Comparison of ENCODE assay signal across 8 mouse cellular contexts in genomic region chr5:112577750-112578149, GRCm38 (mm10). TPM values are rescaled to one million over a fixed set of nuclear protein-coding genes. Genes with fewer than 3 reads are reported as not detected.
DNase-seq lines count a peak whose midpoint lies in the region; ATAC-seq and TF ChIP-seq lines count a peak whose summit lies in the region.

No protein-coding gene starts in this region.

- H3K4me1 ChIP-seq in hindbrain, embryonic 14.5 days (replicated peaks; ENCODE audit: control insufficient read depth, insufficient read depth, low read length) = peaks cover 25% of the 10 kb centered on the region
- H3K4me1 ChIP-seq in midbrain, embryonic 15.5 days = peaks cover 52% of the 10 kb centered on the region

- no peak for TF ChIP-seq POLR2A in brain, embryonic 14.5 days (IDR thresholded peaks at IDR 0.05; ENCODE audit: borderline replicate concordance, extremely low read depth, insufficient read depth, insufficient read length, poor library complexity, severe bottlenecking)

- peak overlapping the region; percentile 80 for H3K4me3 ChIP-seq in hindbrain, embryonic 14.5 days (replicated peaks; ENCODE audit: low read length)
- H3K4me3 ChIP-seq in midbrain, embryonic 15.5 days = peak overlapping the region; percentile 85

- H3K9ac ChIP-seq in hindbrain, embryonic 14.5 days = peak overlapping the region; percentile 94
- peak overlapping the region; percentile 86 for H3K9ac ChIP-seq in midbrain, embryonic 15.5 days

- no peak for TF ChIP-seq CTCF in brain, embryonic 14.5 days (IDR thresholded peaks at IDR 0.05; ENCODE audit: borderline replicate concordance, extremely low read depth, insufficient read depth, insufficient read length)

- H3K4me2 ChIP-seq in hindbrain, embryonic 14.5 days (replicated peaks) = peak overlapping the region; percentile 81
- peak overlapping the region; percentile 70 for H3K4me2 ChIP-seq in midbrain, embryonic 15.5 days

- no peaks in the 10 kb centered on the region for H3K27me3 ChIP-seq in hindbrain, embryonic 14.5 days (ENCODE audit: control insufficient read depth, insufficient read depth, low read length)
- 0 out of 2 replicates have a peak, but pooled peaks cover 2% of the 10 kb centered on the region for H3K27me3 ChIP-seq in midbrain, embryonic 15.5 days (replicated peaks)

- peak; percentile 92 for DNase-seq in brain, embryonic 14.5 days (ENCODE audit: low read depth)
- DNase-seq in cerebellum, postnatal 14 days = peak; percentile 80 to 88
- DNase-seq in hindbrain, embryonic 14.5 days (ENCODE audit: low spot score) = peak; percentile 61
- no peak for DNase-seq in ovary, postnatal 10 days (ENCODE audit: low spot score)
- DNase-seq in embryo, embryonic 11 days = no peak
- DNase-seq in adrenal gland, postnatal 4 days (ENCODE audit: low spot score in 2 of 2) = no peak
- no peak for DNase-seq in T-cell, adult 2 months (ENCODE audit: low spot score)

- WGBS in hindbrain, embryonic 14.5 days = 2% methylated on average over 10 of the region's 10 CpGs
- WGBS in midbrain, embryonic 15.5 days = 7% methylated on average over 10 of the region's 10 CpGs

- peak overlapping the region; percentile 89 for H3K27ac ChIP-seq in hindbrain, embryonic 14.5 days
- H3K27ac ChIP-seq in midbrain, embryonic 15.5 days = peak overlapping the region; percentile 89

- ATAC-seq in hindbrain, embryonic 14.5 days (ENCODE audit: low FRiP score) = peak; percentile 34; the same call in 1 of the 2 replicates
- ATAC-seq in midbrain, embryonic 15.5 days (replicated peaks) = peak; percentile 12

- H3K9me3 ChIP-seq in hindbrain, embryonic 14.5 days (ENCODE audit: control insufficient read depth, low read length) = no peaks in the 10 kb centered on the region
- H3K9me3 ChIP-seq in midbrain, embryonic 15.5 days = no peaks in the 10 kb centered on the region

- H3K36me3 ChIP-seq in hindbrain, embryonic 14.5 days (replicated peaks; ENCODE audit: control insufficient read depth, insufficient read depth) = no peaks in the 10 kb centered on the region
- H3K36me3 ChIP-seq in midbrain, embryonic 15.5 days (replicated peaks) = no peaks in the 10 kb centered on the region

RNA-seq across cellular contexts. Expression of gene Sez6l, which starts 0.8 kb away (rescaled TPM):
- 87.9 and 114 TPM in 2 replicates for polyA plus RNA-seq in brain, embryonic 14.5 days (2012; rRNA removed)
- polyA plus RNA-seq in hindbrain, embryonic 14.5 days (2014; fragmentation: Nextera tagmentation; extraction: Ambion mirVana) = 35.5 and 38.0 TPM in 2 replicates
- polyA plus RNA-seq in midbrain, embryonic 15.5 days (2015; fragmentation: Nextera tagmentation; extraction: Ambion mirVana) = 65.4 and 67.5 TPM in 2 replicates
- total RNA-seq in adrenal gland, postnatal 4 days (2021) = 1 to 10 TPM; 7.6 to 8.7 TPM

Comparison
In these comparisons a context has a peak if more than half of its experiments do, and no peak if none do; other contexts are left out.
1. DNase-seq: peak in brain, embryonic 14.5 days (single experiment), cerebellum, postnatal 14 days (2 of 2) and hindbrain, embryonic 14.5 days (single experiment); none in ovary, postnatal 10 days (single experiment), embryo, embryonic 11 days (single experiment), adrenal gland, postnatal 4 days (0 of 2) and T-cell, adult 2 months (single experiment).